Mouse (Mus musculus) layer of hippocampus, adult 9-11 months (tissue): ENCODE data around the gene Men1.

Experiments
- DNase-seq: peaks from one replicate; pipeline ENCODE4 v3.0.0; 2022

Gene Men1

GRCm38 (mm10) chr19:6372433-6372832, 37.7 kb downstream of the Men1 start:
- no peak for DNase-seq

DNA sequence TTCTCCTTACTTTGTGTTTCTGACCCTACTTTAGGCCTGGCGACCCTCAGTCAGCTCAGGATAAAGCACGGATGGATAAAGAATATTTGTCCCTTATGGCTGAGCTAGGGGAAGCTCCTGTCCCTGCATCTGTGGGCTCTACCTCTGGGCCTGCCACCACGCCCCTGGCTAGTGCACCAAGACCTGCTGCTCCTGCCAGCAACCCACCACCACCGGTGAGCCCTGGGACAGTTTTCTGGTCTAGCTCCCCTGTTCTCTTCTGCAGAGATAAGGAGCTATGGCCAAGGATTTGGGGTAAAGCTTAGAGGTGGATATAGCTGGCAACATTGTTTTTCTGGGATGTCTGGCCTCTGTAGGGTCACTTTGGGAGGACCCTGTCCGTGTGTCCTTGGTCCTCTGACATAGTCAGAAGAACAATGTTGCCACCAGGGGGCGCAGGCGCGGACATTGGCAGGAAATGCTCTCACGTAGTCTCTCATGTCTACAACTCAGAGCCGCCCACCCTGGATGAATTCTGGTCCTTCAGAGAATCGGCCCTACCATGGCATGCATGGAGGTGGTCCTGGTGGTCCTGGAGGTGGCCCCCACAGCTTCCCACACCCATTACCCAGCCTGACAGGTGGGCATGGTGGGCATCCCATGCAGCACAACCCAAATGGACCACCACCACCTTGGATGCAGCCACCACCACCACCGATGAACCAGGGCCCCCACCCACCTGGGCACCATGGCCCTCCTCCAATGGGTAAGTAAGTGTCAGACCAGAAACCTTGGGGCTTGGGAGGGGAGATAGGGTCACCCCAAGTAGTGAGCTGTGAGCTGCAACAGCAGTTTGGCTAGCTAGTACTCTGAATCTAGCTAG, 39.0 kb downstream of the Men1 start:
- DNase-seq = peak; percentile 49

DNA sequence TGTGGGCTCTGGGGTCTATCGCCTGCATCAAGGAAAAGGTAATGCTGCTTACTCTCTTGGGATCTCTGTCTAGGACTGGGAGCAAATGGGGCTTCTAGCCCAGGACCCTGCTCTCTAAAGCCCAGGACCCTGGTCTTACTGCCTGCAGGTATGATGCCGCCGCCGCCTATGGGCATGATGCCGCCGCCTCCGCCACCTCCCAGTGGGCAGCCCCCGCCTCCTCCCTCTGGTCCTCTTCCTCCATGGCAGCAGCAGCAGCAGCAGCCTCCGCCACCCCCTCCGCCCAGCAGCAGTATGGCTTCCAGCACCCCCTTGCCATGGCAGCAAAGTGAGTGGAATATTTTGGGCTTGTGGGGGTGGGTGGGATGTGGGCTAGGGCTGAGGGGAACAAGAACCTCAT, 39.8 kb downstream of the Men1 start:
- no peak for DNase-seq

DNA sequence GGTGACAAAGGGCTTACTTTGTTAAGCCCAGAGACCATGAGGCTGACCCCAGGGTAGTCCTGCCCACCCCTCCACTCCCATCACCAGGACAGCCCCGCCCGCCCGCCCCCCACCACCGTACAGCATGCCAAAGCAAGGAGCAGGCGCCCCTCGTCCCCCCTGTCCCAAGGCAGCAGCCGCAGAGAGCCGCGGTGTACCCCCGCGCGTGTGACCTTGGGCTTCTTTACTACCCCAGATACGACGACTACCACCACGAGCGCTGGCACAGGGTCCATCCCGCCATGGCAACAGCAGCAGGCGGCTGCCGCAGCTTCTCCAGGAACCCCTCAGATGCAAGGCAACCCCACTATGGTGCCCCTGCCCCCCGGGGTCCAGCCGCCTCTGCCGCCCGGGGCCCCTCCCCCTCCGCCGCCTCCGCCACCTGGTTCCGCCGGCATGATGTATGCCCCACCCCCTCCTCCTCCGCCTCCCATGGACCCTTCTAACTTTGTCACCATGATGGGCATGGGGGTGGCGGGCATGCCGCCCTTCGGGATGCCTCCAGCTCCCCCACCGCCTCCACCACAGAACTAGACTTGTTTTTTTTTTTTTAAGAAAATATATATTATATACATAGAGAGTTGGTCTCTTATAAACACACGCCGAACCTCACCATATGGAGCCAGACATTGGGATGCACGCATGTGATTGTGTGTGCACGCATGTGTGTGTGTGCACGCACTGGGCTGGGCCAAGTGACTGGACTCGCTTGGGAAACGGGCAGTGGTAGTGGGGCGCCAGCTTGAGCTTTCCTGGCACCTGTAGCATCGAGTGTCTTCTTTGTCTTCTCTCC, 40.9 kb downstream of the Men1 start:
- no peak for DNase-seq

DNA sequence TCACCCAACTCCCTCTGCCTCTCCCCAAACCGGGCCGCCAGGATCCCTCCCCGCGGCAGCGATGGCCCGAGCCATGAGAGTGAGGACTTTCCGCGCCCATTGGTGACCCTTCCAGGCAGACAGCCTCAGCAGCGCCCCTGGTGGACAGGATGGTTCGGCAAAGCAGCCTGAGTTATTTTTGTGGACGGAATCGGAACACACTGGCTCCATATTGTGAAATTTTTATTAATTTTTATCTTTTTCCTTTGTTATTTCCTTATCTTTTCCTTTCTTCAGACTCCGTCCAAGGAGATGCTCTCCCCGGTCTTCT, 41.4 kb downstream of the Men1 start:
- no peak for DNase-seq

- no peak for DNase-seq
Observed at GRCm38 (mm10) chr19:6376643-6377042, 41.9 kb downstream of the Men1 start.

- no peak for DNase-seq
Observed at GRCm38 (mm10) chr19:6377327-6378040, 42.7 kb downstream of the Men1 start.

DNA sequence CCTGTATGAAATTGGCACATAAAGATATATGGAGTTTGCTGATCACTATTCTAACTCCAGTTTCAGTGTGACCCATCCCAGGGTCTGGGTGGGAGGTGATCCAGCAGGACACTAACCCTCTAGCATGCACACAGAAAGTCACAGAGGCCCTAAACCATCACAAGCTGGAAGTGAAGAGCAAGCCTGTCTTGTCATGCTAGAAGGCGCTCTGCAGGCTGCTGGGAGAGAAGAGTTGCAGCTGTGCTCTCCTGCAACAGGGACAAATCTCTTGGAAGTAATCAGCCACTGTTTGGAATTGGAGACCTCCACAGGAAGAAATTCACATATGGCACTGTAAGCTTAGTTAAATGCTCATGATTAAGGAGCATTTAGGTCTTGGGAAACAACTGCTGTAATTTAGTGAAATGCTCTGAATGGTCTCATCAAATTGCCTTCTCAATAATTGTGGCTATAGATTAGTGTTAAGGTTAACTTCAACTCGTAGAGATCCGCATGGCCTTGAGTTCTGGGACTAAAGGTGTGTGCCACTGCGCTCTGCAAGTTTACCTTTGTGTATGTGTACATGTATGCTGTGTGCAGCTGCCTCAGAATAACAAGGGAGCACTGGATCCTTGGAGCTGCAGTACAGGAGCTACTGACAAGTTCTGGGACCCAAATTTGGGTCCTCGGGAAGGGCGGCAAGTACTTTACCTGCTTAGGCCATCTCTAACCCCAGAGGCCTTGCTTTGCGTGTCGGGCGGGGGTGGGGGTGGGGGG, 45.8 kb downstream of the Men1 start:
- DNase-seq = no peak

- no peak for DNase-seq
Observed at GRCm38 (mm10) chr19:6381238-6381637, 46.5 kb downstream of the Men1 start.

- no peak for DNase-seq
Observed at GRCm38 (mm10) chr19:6382323-6382924, 47.6 kb downstream of the Men1 start.

DNA sequence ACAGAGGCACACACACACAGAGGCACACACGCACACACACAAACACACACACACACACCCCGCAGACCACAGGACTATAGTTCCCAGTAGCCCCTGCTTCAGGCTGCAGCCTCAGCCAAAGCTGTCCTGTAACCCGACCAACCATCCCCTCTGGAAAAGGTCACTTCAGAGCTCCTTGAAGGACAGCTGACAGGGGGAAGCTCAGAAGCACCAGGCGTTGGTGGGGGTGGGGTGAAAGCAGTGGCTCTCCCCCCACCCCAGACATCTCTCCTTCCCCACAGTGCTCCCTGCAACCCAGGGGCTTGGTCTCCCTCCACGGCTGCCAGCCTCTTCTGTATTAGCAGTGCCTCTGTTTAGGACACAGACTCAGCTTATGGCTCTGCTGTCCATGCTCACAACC, 48.7 kb downstream of the Men1 start:
- DNase-seq = no peak

GRCm38 (mm10) chr19:6384128-6384527, 49.3 kb downstream of the Men1 start, which contains the start of gene Pygm:
TSS of gene Pygm (plus strand) at chr19:6384399.
- DNase-seq = peak; percentile 46

- no peak for DNase-seq
Observed at GRCm38 (mm10) chr19:6384954-6385353, 50.2 kb downstream of the Men1 start.

DNA sequence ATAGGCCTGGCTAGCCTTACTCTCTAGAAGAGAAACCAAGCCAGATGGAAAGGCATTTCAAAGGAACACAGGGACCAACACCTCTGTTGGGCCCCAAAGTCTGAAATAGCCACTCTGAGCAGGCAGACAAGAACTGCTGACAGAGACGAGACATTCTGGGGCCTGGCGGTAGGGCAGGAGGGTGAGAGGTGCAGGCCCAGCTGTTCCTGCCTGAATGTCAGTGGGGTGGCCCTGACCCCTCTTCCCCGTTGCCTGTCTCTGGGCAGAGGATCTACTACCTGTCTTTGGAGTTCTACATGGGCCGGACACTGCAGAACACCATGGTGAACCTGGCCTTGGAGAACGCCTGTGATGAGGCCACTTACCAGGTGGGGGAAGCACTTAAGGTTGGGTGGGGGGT, 50.6 kb downstream of the Men1 start:
- no peak for DNase-seq

DNA sequence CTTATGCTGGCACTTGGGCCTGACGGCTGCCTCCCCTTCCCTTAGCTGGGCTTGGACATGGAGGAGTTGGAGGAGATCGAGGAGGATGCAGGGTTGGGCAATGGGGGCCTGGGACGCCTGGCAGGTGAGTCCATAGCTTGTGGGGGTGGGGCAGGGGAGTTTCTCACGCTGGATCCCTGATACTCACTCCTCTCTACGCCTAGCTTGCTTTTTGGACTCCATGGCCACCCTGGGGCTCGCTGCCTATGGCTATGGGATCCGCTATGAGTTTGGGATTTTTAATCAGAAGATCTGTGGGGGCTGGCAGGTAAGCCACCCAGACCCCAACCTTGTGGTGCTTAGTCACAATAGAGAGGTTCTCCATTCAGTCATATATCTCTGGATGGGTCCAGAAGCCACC, 51.0 kb downstream of the Men1 start:
- DNase-seq = no peak

DNA sequence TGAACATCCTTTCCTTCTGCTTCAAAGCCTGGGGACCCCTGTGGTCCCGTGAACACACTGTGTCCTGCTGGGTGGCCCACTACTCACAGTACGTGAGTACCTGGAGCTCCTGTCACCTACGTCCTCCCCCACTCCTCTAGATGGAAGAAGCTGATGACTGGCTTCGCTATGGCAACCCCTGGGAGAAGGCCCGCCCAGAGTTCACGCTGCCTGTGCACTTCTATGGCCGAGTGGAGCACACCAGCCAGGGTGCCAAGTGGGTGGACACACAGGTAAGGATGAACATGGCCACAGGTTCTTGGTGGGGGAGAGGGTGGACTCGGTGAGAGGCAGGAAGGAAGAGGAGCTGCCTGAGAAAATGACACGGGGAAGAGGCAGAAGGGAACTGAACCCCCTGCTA, 51.5 kb downstream of the Men1 start:
- no peak for DNase-seq

- no peak for DNase-seq
Observed at GRCm38 (mm10) chr19:6388006-6388405, 53.2 kb downstream of the Men1 start.

- DNase-seq = no peak
Observed at GRCm38 (mm10) chr19:6389803-6390202, 55.0 kb downstream of the Men1 start.

DNA sequence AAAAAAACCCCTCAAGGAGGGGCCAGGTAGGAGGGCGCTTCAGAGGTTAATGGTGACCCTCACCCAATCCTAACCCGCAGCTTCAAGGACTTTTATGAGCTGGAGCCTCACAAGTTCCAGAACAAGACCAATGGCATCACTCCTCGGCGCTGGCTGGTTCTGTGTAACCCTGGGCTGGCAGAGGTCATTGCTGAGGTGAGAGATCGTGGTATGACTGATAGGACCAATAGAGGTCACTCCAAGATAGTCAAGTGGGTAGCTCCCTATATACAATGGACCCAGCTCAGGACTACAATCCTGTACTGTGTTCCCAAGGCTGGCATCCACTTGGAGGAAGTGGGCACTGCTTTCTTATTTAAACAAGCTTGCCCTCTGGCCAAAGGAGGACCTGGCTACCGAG, 55.5 kb downstream of the Men1 start:
- DNase-seq = no peak
